Mouse (Mus musculus) stomach, embryonic 14.5 days (tissue): Measurements from ENCODE around the gene Zscan4-ps3. TPM values are rescaled to one million over a fixed set of nuclear protein-coding genes. Genes with fewer than 3 reads are reported as not detected.
"Not testable (repeated sequence)": the region's sequence is repeated elsewhere in the genome, so short reads cannot be mapped to it uniquely, and the experiment has no call there.

Experiments used
- ATAC-seq: fragments of 200-750 bp; cut with Nextera tagmentation; 2 replicates; pipeline ENCODE4 v1.8.0; 2017; ENCODE audit warnings: low read depth, moderate TSS enrichment; ENCODE audit not compliant: insufficient number of reproducible peaks, insufficient read depth, low FRiP score
- H3K27ac ChIP-seq: fragments of 300-500 bp; sonication (generic); 2 replicates; pipeline ENCODE4 v1.5.1; 2014; ENCODE audit warnings: mild to moderate bottlenecking, low read length, moderate library complexity, mixed read lengths
- H3K27me3 ChIP-seq: fragments of 300-500 bp; sonication (generic); 2 replicates; pipeline ENCODE4 v1.6.1; 2014; ENCODE audit warnings: low read length, control low read depth, mixed read lengths; ENCODE audit not compliant: control insufficient read depth, insufficient read depth
- H3K36me3 ChIP-seq: fragments of 300-500 bp; sonication (generic); 2 replicates; pipeline ENCODE4 v1.6.1; 2014; ENCODE audit warnings: mild to moderate bottlenecking, control low read depth, low read length, moderate library complexity, mixed read lengths; ENCODE audit not compliant: control insufficient read depth, insufficient read depth
- H3K4me1 ChIP-seq: fragments of 300-500 bp; sonication (generic); 2 replicates; pipeline ENCODE4 v1.6.1; 2014; ENCODE audit warnings: low read length, control low read depth, mixed read lengths; ENCODE audit not compliant: control insufficient read depth, insufficient read depth
- H3K4me2 ChIP-seq: fragments of 300-500 bp; sonication (generic); replicated peaks from 2 replicates; pipeline ENCODE4 v1.6.1; 2014; ENCODE audit warnings: low read depth, low read length, control low read depth
- H3K4me3 ChIP-seq: fragments of 300-500 bp; sonication (generic); 2 replicates; pipeline ENCODE4 v1.5.1; 2014; ENCODE audit warnings: low read depth, low read length, control low read depth
- H3K9ac ChIP-seq: fragments of 300-500 bp; sonication (generic); replicated peaks from 2 replicates; pipeline ENCODE4 v1.6.1; 2014; ENCODE audit warnings: low read depth, mild to moderate bottlenecking, control low read depth, low read length, moderate library complexity, mixed read lengths
- H3K9me3 ChIP-seq: fragments of 300-500 bp; sonication (generic); 2 replicates; pipeline ENCODE4 v1.6.1; 2016; ENCODE audit warnings: low read depth, low read length, control low read depth; ENCODE audit not compliant: control insufficient read depth
- WGBS: fragments of 180-500 bp; shearing (Covaris S2); extraction: QIAGEN DNeasy Blood & Tissue Kit; methylation state at CpG from one replicate; pipeline ENCODE4 v1.1.7; 2014; 5-methylcytosine and 5-hydroxymethylcytosine counted together
- polyA plus RNA-seq: library from polyadenylated mRNA; unstranded; fragments of >200 nt; fragmentation: Nextera tagmentation; extraction: Ambion mirVana; gene quantifications from 2 replicates; pipeline ENCODE4 v1.2.1, GENCODE M21; 2014

Gene Zscan4-ps3
- not detected in 2 replicates for polyA plus RNA-seq

GRCm38 (mm10) chr7:11609008-11609407 is at the start of gene Zscan4-ps3:
Gene Zscan4-ps3 (plus strand): TSS chr7:11609308.
- H3K9me3 ChIP-seq, H3K4me1 ChIP-seq, H3K4me3 ChIP-seq, H3K27ac ChIP-seq, ATAC-seq, H3K4me2 ChIP-seq, H3K36me3 ChIP-seq, H3K27me3 ChIP-seq, H3K9ac ChIP-seq: not testable (repeated sequence)
- WGBS, result 91% methylated on average over 2 of the region's 2 CpGs

- H3K9ac ChIP-seq, H3K4me2 ChIP-seq, H3K36me3 ChIP-seq, H3K4me3 ChIP-seq, ATAC-seq, H3K4me1 ChIP-seq, H3K9me3 ChIP-seq, H3K27me3 ChIP-seq, H3K27ac ChIP-seq: not testable (repeated sequence)
- WGBS, result 7% methylated on average over 8 of the region's 8 CpGs
Measured at GRCm38 (mm10) chr7:11617082-11617481, 8.0 kb downstream of the Zscan4-ps3 start.

Other genes starting within 250 kb of the Zscan4-ps3 start
- not detected in 2 replicates for gene Zscan4f, start 211.4 kb upstream of the Zscan4-ps3 start, polyA plus RNA-seq
- not detected in 2 replicates for gene Zscan4-ps2, start 95.0 kb upstream of the Zscan4-ps3 start, polyA plus RNA-seq
- gene Vmn1r72, start 70.8 kb downstream of the Zscan4-ps3 start, polyA plus RNA-seq, result not detected in 2 replicates
- gene Vmn1r73, start 121.0 kb downstream of the Zscan4-ps3 start, polyA plus RNA-seq, result not detected in 2 replicates
- gene Vmn1r74, start 224.7 kb downstream of the Zscan4-ps3 start, polyA plus RNA-seq, result not detected in 2 replicates